Mouse (Mus musculus) hindbrain, embryonic 13.5 days (tissue): Measurements from ENCODE around the gene Wfdc5. TPM values are rescaled to one million over a fixed set of nuclear protein-coding genes. Genes with fewer than 3 reads are reported as not detected.

Experiments used
- ATAC-seq: fragments of 200-750 bp; cut with Nextera tagmentation; 2 replicates; pipeline ENCODE4 v1.8.0; 2017; ENCODE audit warnings: moderate TSS enrichment; ENCODE audit not compliant: low FRiP score
- H3K27ac ChIP-seq: fragments of 300-500 bp; sonication (generic); 2 replicates; pipeline ENCODE4 v1.5.1; 2015; ENCODE audit warnings: inconsistent platforms, mild to moderate bottlenecking, moderate library complexity
- H3K27me3 ChIP-seq: fragments of 300-500 bp; sonication (generic); 2 replicates; pipeline ENCODE4 v1.6.1; 2015; ENCODE audit warnings: mild to moderate bottlenecking, inconsistent platforms
- H3K36me3 ChIP-seq: fragments of 300-500 bp; sonication (generic); 2 replicates; pipeline ENCODE4 v1.6.1; 2015; ENCODE audit warnings: mild to moderate bottlenecking, inconsistent platforms
- H3K4me1 ChIP-seq: fragments of 300-500 bp; sonication (generic); replicated peaks from 2 replicates; pipeline ENCODE4 v1.6.1; 2015; ENCODE audit warnings: inconsistent platforms
- H3K4me2 ChIP-seq: fragments of 300-500 bp; sonication (generic); 2 replicates; pipeline ENCODE4 v1.6.1; 2015; ENCODE audit warnings: inconsistent platforms, mild to moderate bottlenecking, moderate library complexity
- H3K4me3 ChIP-seq: fragments of 300-500 bp; sonication (generic); 2 replicates; pipeline ENCODE4 v1.5.1; 2015; ENCODE audit warnings: mild to moderate bottlenecking, inconsistent platforms
- H3K9ac ChIP-seq: fragments of 300-500 bp; sonication (generic); 2 replicates; pipeline ENCODE4 v1.6.1; 2015; ENCODE audit warnings: mild to moderate bottlenecking, inconsistent platforms
- H3K9me3 ChIP-seq: fragments of 300-500 bp; sonication (generic); 2 replicates; pipeline ENCODE4 v1.6.1; 2016; ENCODE audit warnings: inconsistent platforms
- WGBS: fragments of 180-500 bp; shearing (Covaris S2); methylation state at CpG from one replicate; pipeline ENCODE4 v1.1.7; 2015; 5-methylcytosine and 5-hydroxymethylcytosine counted together
- polyA plus RNA-seq: library from polyadenylated mRNA; unstranded; fragments of >200 nt; fragmentation: Nextera tagmentation; extraction: Ambion mirVana; gene quantifications from 2 replicates; pipeline ENCODE4 v1.2.1, GENCODE M21; 2015

Gene Wfdc5
- polyA plus RNA-seq, 1 experiment from 2014 or later, result not detected

DNA sequence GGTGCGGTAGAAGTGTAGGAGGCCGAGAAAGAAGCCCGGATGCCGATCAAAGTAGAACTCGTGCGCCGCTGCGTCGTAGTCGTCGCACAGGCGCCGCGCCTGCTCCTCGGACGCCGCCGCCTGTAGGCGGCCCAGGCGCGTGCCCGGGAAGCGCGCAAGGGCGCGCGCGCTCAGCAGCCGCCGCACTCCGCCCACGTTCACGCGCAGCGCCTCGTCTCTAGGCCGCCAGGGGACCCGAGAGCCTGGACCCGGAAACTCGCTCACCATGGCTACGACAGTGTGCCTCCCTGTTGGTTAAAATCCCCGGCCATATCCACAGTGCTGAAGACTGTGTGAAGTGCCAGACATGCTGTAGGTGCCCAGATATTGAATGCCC is 14.0 kb downstream of the Wfdc5 start:
- Histone ChIP-seq H3K4me3 (peak overlapping the region; percentile 42), H3K36me3 (no peaks in the 10 kb centered on the region), H3K4me1 (peaks cover 29% of the 10 kb centered on the region), H3K27me3 (peaks cover 86% of the 10 kb centered on the region), H3K4me2 (peak overlapping the region; percentile 65), H3K9ac (peak overlapping the region; percentile 60; the same call in 1 of the 2 replicates), H3K27ac (no peak overlapping the region), H3K9me3 (no peaks in the 10 kb centered on the region)
- ATAC-seq, result 0 out of 2 replicates have a peak, but pooled peaks have one; percentile 36
- WGBS, result 13% methylated on average over 42 of the region's 42 CpGs

DNA sequence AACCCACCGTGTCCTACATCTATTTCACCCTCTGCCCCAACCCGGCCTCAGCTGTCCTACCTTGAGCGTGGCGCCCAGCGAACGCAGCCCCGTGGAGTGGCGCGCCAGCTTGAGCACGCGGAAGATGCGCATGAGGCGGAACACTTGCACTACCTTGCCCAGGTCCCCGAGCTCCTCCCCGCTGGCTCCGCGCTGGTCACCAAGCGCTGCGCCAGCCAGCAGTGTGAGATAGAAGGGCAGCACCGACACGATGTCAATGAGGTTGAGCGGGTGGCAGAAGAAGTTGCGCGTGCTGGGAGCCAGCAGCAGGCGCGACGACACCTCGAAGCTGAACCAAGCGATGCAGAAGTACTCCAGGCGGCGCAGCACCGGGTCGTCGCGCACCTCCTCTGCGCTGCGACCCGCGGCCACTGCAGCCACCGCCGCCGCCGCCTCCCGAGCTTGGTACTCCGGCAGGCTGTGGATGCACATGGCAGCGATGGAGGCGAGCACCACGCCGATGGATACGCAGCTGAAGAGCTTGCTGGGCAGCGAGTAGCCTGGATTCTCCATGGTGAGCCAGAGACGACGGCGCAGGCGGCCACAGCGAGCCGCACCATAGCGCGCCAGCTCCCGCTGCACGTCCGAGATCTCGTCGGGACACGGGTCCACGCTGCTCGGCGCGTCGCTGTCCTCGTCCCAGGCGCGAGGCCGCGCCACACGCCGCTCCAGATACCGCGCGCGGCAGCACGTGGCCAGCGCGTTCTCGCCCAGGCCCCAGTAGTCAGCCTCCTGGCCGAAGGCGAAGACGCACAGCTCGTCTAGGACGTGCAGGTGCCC is 14.6 kb downstream of the Wfdc5 start:
- WGBS, result 12% methylated on average over 90 of the region's 90 CpGs
- ATAC-seq, result peak; percentile 59
- peak overlapping the region; percentile 42 for H3K4me3 ChIP-seq
- H3K4me1 ChIP-seq, result peaks cover 29% of the 10 kb centered on the region
- H3K36me3 ChIP-seq, result no peaks in the 10 kb centered on the region
- H3K27ac ChIP-seq, result no peak overlapping the region
- peaks cover 80% of the 10 kb centered on the region for H3K27me3 ChIP-seq
- H3K9me3 ChIP-seq, result no peaks in the 10 kb centered on the region
- H3K9ac ChIP-seq, result peak overlapping the region; percentile 60
- H3K4me2 ChIP-seq, result peak overlapping the region; percentile 65

DNA sequence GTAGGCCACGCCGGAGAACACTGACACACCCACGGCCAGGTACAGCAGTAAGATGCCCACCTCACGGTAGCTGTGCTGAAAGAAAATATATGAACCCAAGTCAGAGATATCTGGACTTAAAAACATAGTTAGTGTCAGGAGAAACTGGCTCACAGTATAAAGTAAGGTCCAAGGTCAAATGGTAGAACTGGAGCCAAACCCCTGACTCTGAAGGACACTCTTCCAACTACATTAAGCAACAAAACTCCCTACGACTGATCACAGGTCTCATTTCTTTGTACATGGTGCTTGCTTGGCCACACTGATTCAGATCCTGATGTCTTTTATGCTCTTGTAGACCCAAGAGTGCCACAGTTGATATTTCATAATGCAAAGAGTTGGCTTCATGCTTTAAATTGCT is 17.6 kb downstream of the Wfdc5 start:
- ATAC-seq, result no peak
- H3K4me3 ChIP-seq, result no peak overlapping the region
- peaks cover 53% of the 10 kb centered on the region for H3K27me3 ChIP-seq
- H3K4me1 ChIP-seq, result peaks cover 15% of the 10 kb centered on the region
- H3K36me3 ChIP-seq, result no peaks in the 10 kb centered on the region
- 96% methylated on average over 5 of the region's 5 CpGs for WGBS
- H3K9me3 ChIP-seq, result no peaks in the 10 kb centered on the region
- no peak overlapping the region for H3K4me2 ChIP-seq
- H3K27ac ChIP-seq, result no peak overlapping the region
- H3K9ac ChIP-seq, result no peak overlapping the region

DNA sequence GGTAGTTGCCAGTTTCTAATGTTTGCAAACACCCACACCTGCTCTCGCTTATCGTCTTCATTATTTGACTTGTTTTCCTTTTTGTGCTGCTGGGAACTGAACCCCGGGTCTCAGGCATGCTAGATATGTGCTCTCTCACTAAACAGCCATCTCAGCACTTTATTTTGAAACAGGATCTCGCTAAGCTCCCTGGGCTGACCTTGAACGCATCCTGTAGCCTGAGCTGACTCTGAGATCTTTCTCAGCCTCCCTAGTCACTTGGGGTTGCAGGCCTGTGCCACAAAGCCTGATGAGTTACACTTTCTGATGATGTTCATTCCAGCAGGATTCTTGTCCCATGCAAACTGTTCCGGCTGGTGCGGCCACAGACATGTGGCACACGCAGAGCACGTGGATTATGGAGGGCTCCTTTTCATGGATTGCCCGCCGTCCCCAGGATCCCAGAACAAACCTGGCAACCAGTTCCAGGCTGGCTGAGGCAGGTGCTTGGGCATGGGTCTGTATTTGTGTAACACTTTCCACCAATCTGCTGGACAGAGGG is 21.0 kb downstream of the Wfdc5 start:
- no peaks in the 10 kb centered on the region for H3K4me1 ChIP-seq
- peaks cover 11% of the 10 kb centered on the region for H3K36me3 ChIP-seq
- H3K27me3 ChIP-seq, result peaks cover 19% of the 10 kb centered on the region
- no peak for ATAC-seq
- H3K4me3 ChIP-seq, result no peak overlapping the region
- no peaks in the 10 kb centered on the region for H3K9me3 ChIP-seq
- no peak overlapping the region for H3K4me2 ChIP-seq
- no peak overlapping the region for H3K27ac ChIP-seq
- WGBS, result 87% methylated on average over 11 of the region's 11 CpGs
- H3K9ac ChIP-seq, result no peak overlapping the region

DNA sequence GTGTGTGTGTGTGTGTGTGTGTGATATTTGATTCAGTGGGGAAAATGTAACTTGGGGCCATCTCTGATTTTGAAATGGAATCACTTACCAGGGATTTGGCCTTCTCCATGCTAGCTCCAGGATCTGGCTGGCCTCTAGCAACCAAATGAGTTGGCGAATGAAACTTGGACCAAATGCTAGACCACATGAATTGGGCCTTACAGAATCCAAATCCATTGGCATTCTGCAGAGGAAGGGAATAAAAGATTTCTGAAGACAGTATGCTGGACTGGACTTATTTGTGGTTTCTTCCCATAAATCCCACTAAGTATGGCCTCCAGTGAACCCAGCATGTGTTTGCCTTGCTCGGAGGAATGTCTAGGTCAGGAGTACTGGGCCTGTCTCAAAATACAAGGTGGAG is 23.7 kb downstream of the Wfdc5 start:
- WGBS, result 95% methylated on average over 2 of the region's 2 CpGs
- peaks cover 31% of the 10 kb centered on the region for H3K36me3 ChIP-seq
- no peak for ATAC-seq

DNA sequence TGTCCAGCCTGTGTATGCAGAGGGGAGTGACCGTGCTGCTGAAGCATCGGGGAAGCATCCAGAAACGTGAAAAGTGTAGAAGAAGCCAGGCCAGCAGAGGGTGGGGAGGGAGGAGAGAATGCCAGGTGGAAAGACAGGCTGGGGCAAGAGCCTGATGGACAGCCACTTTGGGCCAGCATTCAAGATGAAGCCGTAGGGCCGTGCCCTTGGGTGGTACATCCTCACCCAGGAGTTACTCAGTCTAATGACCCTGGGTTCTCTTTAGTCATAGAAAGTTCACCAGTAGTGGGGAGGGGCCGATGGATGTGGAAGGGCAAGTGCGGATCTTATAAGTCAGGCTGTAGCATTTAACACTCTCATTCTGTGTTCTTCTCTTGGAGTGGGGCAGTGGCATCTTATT is 26.4 kb downstream of the Wfdc5 start:
- H3K4me1 ChIP-seq, result no peaks in the 10 kb centered on the region; the same call in 1 of the 2 replicates
- no peak overlapping the region for H3K9ac ChIP-seq
- no peaks in the 10 kb centered on the region for H3K9me3 ChIP-seq
- WGBS, result 84% methylated on average over 7 of the region's 7 CpGs
- H3K4me3 ChIP-seq, result no peak overlapping the region
- ATAC-seq, result no peak
- H3K27me3 ChIP-seq, result no peaks in the 10 kb centered on the region
- H3K36me3 ChIP-seq, result peaks cover 55% of the 10 kb centered on the region
- no peak overlapping the region for H3K4me2 ChIP-seq
- no peak overlapping the region for H3K27ac ChIP-seq

More for the DNA sequence above, 23.7 kb downstream of the Wfdc5 start:
- Histone ChIP-seq H3K4me2 (no peak overlapping the region), H3K4me1 (no peaks in the 10 kb centered on the region), H3K4me3 (no peak overlapping the region), H3K9ac (no peak overlapping the region), H3K27ac (no peak overlapping the region), H3K9me3 (no peaks in the 10 kb centered on the region), H3K27me3 (no peaks in the 10 kb centered on the region)

DNA sequence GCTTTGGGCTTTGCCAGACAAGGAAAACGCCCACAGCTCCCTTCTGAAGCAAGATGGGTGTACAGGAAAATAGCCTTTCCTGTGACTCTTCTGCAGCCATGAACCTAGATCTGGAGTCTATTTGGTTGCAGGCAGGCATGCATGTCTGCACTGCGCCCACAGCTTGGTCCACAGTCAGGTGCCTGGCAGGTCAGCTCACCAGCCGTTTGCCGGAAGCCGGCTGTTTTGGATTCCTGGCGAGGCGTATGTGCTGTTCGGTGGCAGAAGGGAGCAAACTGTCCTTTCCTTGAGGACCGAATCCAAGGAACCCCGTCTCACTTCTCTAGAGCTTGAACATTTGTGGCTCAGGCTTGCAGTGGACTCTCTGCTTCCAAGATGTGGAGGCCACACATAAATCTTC is 28.5 kb downstream of the Wfdc5 start:
- no peak overlapping the region for H3K9ac ChIP-seq
- ATAC-seq, result no peak

DNA sequence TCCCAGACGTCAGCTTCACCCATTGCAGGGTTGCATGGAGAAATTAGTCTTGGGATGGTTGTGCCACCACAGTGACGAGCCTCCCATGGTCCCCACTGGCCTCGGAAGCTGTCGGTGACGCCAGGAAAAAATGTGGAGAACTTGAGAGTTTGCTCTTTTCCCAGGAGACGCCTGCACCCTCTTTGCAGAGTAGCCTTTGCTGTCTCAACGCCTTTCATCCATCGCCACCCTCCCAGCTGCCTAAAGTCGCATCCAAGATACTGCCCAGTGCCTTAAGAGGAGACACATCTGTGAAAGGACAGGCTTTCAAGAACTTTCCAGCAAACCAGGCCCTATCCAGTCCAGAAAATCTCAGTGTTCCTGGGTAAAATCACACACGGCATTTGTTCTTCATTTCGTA is 30.2 kb downstream of the Wfdc5 start:
- WGBS, result 93% methylated on average over 11 of the region's 11 CpGs
- peaks cover 51% of the 10 kb centered on the region for H3K36me3 ChIP-seq
- no peak overlapping the region for H3K27ac ChIP-seq
- no peaks in the 10 kb centered on the region for H3K27me3 ChIP-seq
- H3K4me2 ChIP-seq, result no peak overlapping the region
- H3K9ac ChIP-seq, result no peak overlapping the region
- peaks cover 22% of the 10 kb centered on the region for H3K4me1 ChIP-seq
- no peak overlapping the region for H3K4me3 ChIP-seq
- ATAC-seq, result no peak
- H3K9me3 ChIP-seq, result no peaks in the 10 kb centered on the region

More for the DNA sequence above, 28.5 kb downstream of the Wfdc5 start:
- Histone ChIP-seq H3K4me3 (no peak overlapping the region), H3K36me3 (peaks cover 55% of the 10 kb centered on the region), H3K4me2 (no peak overlapping the region), H3K9me3 (no peaks in the 10 kb centered on the region), H3K27ac (no peak overlapping the region), H3K27me3 (no peaks in the 10 kb centered on the region), H3K4me1 (peaks cover 20% of the 10 kb centered on the region)
- WGBS, result 94% methylated on average over 10 of the region's 10 CpGs

DNA sequence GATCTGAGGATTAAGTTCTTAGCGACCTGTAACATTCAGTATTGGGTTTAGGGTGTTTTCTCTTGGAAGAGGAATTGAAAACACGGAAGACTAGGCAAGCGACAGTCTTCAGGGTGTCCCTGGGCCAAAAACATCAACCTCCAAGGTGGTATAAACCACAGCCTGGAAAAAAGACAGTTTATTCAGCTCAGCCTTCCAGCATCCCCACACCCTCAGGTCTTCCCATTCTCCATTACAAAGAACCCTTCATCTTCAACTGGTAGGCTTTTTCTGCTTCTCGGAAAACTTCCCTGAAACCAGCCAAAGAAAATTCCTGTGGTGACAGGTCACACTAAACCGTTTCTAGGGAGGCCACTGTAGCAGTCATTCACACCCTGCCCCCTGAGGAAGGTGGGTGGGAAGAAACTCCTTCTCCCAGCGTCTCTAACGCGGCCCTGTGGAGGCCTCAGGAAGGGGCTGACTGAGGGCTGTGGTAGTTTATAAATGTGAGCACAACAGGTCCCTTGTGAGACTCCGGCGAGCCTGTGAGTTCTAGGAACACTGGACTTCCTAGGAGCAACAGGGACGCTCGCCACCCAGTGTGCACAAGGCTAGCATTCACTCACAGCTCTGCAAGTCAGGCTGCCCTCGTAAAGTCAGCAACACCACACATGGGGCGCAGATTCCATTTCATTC is 32.3 kb downstream of the Wfdc5 start:
- Histone ChIP-seq H3K27me3 (no peaks in the 10 kb centered on the region), H3K27ac (peak overlapping the region; percentile 66), H3K9me3 (no peaks in the 10 kb centered on the region), H3K4me1 (peaks cover 22% of the 10 kb centered on the region), H3K9ac (no peak overlapping the region), H3K4me3 (no peak overlapping the region), H3K4me2 (no peak overlapping the region), H3K36me3 (peaks cover 39% of the 10 kb centered on the region)
- no peak for ATAC-seq
- 44% methylated on average over 14 of the region's 14 CpGs for WGBS

DNA sequence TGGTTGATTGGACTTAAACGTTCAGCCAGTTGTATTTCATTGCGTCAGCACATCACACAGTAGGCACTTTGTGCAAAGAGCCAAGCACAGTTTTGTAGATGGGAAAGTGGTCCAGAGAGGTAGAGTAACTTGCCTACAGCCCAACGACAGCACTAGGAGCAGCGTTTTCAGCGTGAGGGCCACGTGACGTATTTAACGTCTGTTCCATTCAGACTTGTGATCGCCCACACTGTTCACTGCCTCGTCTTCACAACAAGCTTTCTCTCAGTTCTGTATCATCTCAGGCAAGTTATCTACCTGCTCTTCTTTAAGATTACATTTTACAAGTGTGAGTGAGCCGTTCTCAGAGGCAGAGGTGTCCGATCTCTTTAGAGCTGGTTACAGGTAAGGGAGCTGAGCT is 36.0 kb downstream of the Wfdc5 start:
- H3K36me3 ChIP-seq, result peaks cover 7% of the 10 kb centered on the region
- WGBS, result 97% methylated on average over 12 of the region's 12 CpGs
- no peaks in the 10 kb centered on the region for H3K9me3 ChIP-seq
- no peak for ATAC-seq
- H3K27me3 ChIP-seq, result no peaks in the 10 kb centered on the region
- H3K4me3 ChIP-seq, result no peak overlapping the region
- H3K27ac ChIP-seq, result no peak overlapping the region
- H3K4me1 ChIP-seq, result peaks cover 40% of the 10 kb centered on the region
- H3K9ac ChIP-seq, result no peak overlapping the region
- H3K4me2 ChIP-seq, result no peak overlapping the region

DNA sequence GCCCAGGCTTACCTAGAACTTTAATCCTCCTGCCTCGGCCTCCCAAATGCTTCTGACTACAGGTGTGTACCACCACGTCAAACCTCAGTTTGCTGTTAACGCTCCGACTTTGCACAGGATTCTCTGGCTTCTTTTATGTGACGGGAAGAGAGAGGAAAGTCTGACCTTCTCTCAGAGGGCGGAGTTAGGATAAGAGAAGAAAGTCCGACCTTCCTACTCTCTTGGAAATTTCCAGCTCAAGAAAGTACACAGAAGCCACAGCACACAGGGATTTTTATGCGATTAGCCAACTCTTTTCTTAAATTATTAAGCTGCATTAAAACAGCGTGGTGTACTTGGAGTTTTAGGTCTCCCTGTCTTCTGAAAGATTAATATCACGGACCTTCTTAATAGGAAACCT is 38.0 kb downstream of the Wfdc5 start:
- H3K9ac ChIP-seq, result no peak overlapping the region
- no peak for ATAC-seq
- 83% methylated on average over 10 of the region's 10 CpGs for WGBS

DNA sequence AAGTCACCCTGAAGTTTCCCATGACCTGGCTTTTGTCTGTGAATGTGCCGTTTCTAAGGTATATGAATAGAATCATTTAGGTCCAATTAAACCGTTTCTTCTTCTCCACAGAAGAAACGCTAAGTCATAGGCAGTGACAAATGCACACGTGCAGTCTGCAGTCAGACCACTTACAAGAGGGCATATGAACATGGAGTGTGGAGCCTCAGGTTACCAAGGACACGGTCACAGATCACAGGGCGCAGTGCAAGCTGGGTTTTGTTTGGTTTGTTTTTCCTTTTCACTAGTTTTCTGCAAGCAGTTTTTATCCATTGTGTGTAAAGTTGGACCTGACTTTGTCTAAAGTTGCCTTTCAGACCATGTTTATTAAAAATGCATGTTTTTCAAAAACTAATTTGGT is 38.5 kb downstream of the Wfdc5 start:
- Histone ChIP-seq H3K36me3 (peaks cover 4% of the 10 kb centered on the region; the same call in 1 of the 2 replicates), H3K4me3 (no peak overlapping the region), H3K9me3 (no peaks in the 10 kb centered on the region), H3K4me2 (no peak overlapping the region), H3K27ac (no peak overlapping the region), H3K4me1 (peaks cover 20% of the 10 kb centered on the region), H3K27me3 (no peaks in the 10 kb centered on the region), H3K9ac (no peak overlapping the region)
- ATAC-seq, result no peak
- 37% methylated on average over 6 of the region's 6 CpGs for WGBS

More for the DNA sequence above, 38.0 kb downstream of the Wfdc5 start:
- Histone ChIP-seq H3K4me1 (peaks cover 25% of the 10 kb centered on the region), H3K27ac (no peak overlapping the region), H3K27me3 (no peaks in the 10 kb centered on the region), H3K9me3 (no peaks in the 10 kb centered on the region), H3K4me2 (no peak overlapping the region), H3K4me3 (no peak overlapping the region), H3K36me3 (peaks cover 4% of the 10 kb centered on the region; the same call in 1 of the 2 replicates)
